Mouse (Mus musculus) ovary, postnatal 36 days (tissue): ENCODE measurements around the gene Mast3.

Experiments used
- DNase-seq: peaks from one replicate; pipeline ENCODE4 v3.0.0; 2022; ENCODE audit warnings: low spot score, mixed read lengths

Gene Mast3

DNA sequence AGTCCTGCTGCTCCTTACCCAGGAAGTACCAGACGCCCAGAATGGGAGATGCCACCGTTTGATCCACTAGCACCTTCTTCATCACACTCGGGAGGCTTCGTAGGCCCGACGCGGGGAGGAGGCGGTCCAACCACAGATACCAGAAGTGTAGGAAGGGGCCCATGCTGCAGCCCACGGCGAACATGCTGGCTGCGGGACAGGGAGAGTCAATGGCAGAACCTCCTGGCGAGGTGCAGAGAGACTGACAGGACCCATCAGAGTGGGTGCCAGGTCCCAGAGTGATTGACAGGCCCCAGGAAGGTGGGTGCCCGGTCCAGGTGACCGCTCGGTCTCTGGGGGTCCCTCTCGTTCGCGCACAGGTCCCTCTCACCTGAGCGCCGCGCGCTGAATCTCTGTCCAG is 44.5 kb downstream of the Mast3 start:
- DNase-seq, result no peak

DNA sequence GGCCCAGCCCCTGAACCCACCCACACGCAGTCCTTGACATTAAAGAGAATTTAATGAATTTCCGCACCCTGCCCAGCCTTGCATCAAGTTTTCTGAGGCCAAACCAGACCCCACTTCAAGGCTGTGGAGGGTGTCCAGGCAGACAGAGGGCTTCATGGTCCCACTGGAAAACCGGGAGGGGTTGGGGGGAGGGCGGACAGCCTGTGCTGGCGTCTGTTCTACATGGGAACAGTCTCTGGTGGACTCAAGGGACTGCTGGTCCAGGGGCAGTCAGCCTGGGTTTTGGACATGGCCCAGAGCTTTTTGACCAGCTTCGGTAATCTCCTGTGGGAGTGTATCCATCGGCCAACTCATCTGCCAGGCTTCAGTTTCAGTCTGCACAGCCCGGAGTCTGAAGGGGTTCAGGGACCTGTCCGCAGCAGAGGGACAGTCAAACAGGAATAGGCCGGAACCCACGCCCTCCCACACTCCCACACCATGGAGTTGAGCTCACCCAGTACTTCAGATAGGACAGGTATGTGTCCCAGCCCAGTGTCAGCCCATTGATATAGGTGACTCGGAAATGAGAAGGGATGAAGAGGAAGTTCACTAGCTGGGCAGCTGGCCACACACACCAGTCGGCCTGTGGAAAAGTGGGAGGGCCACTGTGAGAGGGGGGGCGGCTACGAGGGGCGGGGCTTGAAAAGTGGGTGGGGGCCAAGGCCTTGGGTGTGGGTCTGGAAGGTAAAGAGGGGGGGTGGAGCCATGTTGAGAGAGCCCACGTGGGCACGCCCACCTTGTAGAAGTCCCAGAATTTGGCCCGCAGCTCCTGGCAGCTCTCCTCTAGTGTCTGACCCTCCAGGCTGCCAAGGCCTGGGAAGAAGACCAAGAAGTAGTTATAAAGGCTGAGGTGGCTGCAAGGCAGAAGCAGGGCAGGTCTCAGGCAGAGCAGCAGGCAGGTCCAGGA is 46.0 kb downstream of the Mast3 start:
- DNase-seq, result peak; percentile 52

DNA sequence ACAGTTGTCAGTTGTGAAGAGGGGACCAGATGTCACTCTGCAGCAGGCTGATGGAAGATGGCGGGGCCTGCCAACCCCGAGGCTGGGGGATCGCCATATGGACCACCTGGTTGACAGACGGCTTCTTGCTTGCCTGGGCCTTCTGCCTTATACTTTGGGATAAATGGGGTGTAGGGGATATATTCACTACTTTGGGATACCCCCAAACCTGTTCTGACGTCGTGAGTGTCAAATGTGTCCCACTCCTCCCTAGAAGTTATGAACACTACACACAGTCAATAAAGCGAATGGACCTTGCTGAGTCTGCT is 46.6 kb downstream of the Mast3 start:
- DNase-seq, result peak; percentile 13

GRCm38 (mm10) chr8:70757523-70758307 is 47.1 kb downstream of the Mast3 start:
- DNase-seq, result peak; percentile 21

DNA sequence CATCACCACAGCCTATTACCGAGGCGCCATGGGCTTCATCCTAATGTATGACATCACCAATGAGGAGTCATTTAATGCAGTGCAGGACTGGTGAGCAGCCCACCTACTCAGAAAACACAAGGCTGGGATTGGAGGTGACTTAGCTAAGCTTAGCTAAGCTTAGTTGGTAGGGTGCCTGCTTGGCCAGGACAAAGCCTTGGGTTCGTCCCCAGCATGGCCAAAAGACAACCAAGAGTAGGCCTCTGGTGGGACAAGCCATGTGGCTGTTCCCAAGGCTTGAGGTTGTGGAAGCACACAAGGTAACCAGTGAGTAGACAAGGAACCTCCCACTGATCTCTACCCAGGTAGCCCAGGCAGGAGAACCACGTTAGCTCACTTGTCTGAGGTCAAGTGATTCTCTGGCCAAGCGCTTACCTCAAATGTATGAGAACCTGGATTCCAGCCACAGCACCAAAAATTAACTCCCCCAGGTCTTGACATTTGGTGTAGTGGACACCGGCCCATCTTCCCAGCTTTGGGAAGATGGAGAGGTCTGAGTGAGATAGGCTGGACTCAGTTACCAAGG is 48.3 kb downstream of the Mast3 start:
- peak; percentile 4 for DNase-seq

DNA sequence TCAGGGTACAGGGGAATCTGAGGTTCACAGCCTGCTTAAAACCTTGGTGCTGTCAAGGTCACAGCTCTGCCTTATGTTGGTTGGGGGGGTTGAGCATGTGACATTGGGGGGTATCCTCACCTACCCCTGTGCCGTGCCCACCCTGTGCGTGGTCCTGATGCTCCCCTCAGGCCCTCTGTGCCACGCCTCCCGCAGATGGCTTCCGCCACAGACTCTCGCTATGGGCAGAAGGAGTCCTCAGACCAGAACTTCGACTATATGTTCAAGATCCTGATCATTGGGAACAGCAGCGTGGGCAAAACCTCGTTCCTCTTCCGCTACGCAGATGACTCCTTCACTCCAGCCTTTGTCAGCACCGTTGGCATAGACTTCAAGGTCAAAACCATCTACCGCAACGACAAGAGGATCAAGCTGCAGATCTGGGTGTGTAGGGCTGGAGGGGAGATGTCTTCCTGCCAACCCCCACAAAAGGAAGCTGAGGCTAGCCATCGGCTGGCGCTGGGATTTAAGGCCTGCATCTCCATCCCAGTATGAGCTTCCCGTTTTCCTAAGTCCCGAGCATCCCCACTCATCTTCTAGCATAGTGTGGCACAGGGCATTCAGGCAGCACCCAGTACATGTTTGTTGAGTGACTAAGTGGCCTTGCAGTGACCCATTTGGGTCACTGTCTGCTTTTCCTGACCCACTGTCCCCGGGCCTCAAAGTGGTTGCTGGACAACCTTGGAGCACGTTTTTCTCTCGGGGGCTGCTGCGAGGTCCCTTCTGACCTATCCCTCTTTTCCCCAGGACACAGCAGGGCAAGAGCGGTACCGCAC is 49.0 kb downstream of the Mast3 start:
- peak; percentile 17 for DNase-seq

DNA sequence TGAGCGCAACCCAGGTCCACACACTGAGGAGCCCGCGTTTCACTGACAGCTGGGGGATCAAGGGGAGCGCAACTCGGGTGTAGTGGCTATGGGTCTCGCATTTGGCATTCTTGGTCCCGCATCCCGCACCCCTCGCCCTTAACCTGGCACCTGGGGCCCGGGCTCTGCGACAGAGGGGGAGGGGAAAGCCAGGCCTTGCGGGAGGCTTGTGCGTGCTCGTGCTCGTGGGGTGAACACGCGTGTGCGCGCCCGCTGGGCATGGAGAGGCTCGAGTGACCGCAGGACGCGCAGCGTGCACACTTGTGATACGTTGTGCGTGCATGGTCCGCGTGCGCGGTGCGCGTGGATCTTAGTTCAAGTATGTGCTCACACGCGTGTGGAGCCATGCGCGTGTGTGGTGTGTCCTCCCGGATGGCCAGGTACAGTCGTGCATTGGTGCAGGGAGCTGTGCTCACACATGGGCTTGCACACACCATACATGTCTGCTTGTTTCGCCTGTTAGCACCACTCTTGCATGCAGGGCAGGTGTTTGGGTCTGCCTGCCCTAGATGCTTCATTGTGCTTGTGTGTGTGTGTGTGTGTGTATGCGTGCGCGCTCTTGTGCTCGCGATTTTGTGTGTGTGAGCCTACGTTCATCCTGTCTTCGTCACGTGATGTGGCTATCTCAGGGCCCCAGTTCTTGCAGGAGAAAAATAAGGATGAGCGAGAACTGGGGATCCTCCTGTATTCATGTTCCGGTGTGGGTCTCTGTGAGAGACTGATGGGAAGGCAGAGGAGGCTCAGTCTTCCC is 49.8 kb downstream of the Mast3 start:
- peak; percentile 52 for DNase-seq

- DNase-seq, result peak; percentile 93
These were observed 50.6 kb downstream of the Mast3 start, which contains the start of gene Rab3a for GRCm38 (mm10) chr8:70754043-70754870. TSS of gene Rab3a (plus strand) at chr8:70754679.

DNA sequence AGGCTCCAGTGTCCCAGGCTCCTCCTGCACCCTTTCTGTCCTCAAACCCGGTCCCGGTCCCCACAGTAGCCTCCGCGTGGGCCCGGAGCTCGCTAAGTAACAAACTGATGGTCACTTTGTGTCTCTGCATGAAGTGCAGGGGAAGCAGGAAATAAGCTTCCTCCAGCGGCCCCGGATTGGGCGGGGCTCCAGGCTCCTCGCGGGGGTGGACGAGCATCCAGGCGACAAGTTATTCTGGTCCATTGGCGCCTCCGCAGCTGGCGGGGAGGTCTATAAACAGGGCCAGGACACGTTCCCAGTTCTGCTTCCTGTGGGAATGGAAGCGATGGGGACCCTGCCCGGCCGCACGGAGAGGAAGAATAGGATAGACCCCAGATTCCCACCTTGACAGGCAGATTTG is 51.7 kb downstream of the Mast3 start:
- DNase-seq, result peak; percentile 75

- peak; percentile 56 for DNase-seq
These were observed 52.7 kb downstream of the Mast3 start for GRCm38 (mm10) chr8:70752000-70752764.

DNA sequence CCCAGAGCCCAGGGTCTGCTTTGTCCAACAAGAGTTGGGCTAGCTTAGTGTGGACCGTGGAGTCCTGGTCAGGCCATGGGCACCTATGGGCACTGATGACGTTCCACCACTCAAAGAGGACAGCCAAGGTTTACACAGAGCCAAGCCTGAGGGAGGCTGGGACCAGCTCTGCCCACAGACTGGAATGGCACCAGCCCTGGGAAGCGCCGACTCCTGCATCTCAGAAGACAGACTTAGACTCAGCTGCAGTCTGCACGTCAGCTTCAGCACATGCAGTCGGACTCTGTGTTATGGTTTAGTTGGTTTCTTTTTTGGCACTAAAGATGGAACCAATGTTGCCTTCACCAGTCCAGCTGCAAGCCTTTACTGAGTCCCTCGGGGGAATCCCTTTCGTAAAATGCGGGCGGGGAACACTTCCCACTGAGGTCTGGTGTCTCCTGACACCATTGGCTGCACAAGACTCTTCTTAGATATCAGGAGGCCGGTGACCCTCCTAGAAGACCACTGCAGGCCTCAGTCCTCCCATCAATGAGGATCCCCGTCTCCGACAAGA is 54.6 kb downstream of the Mast3 start:
- DNase-seq, result peak; percentile 3

- DNase-seq, result peak; percentile 2
These were observed 55.7 kb downstream of the Mast3 start for GRCm38 (mm10) chr8:70749097-70749674.

DNA sequence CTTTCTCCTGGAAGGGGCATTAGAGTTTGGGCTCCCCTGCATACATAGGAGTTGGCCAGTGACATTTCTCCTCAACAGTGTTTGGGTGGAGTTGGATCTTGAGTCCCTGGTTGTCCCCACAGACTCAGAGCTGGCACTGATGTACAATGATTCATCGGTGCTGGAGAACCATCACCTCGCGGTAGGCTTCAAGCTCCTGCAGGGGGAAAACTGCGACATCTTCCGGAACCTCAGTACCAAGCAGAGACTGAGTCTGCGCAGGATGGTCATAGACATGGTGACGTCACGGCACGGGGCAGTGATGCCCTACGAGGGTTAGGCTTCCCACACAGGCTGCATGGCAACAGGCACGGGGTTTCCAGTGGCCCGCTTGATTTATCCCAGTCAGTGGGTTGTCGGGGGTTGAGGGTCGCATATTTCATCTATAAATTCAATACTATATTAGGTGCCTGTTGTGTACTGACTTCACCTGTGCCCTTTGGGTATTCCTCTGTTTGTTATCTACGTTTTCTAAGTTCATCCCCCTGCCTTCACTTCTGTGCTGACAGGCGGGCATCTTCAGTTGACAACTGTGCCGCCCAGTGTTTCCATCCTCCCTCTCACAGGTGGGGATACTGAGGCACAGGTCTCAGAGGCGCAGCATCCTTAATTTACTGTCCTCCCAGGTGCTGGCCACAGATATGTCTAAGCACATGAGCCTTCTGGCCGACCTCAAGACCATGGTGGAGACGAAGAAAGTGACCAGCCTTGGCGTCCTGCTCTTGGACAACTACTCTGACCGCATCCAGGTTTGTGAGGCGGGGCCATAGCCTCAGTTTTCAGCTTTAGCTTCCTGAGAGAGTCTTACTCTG is 56.4 kb downstream of the Mast3 start:
- DNase-seq, result peak; percentile 1

- DNase-seq, result no peak
These were observed 57.5 kb downstream of the Mast3 start for GRCm38 (mm10) chr8:70747211-70747890.

GRCm38 (mm10) chr8:70746676-70747075 is 58.2 kb downstream of the Mast3 start:
- DNase-seq, result no peak

DNA sequence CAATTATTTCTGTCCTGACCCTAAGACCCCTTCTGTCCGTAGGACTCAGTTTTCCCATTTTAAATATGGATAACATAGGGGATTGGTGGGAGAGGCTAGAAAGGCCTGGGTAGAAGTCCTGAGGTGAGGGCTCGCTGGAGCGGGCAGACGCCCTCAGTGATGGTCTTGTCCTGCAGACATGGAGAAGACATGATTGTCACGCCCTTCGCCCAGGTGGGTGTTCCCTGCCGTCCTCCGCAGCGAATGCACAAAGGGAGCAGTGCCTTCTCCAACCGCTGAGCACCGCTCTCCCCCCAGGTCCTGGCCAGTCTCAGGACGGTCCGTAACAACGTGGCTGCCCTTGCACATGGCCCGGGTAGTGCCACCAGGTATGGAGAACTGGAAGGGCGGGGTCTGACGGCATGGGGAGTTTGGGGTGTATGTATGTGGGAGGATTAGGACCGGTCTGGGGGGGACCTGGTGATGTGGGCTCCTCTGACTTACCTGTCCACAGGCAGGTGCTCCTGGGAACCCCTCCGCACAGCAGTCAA is 59.1 kb downstream of the Mast3 start:
- no peak for DNase-seq

DNA sequence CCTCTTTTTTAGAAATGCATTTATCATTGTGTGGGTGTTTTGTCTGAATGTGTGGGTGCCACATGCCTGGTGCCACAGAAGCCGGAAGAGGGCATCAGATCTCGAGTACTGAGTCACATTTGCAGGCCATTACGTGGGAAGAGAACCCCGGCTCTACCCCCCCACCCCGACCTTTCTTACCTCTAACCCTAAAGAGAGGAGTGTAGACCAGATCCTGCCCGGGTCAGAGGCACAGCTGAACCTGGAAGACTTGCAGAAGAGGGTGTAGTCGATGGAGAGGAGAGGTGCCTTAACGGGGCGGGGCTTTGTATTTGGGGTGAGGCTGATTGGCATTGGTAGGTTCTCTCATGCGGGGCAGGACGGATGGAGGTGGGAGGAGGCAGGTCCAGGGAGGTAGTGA is 60.0 kb downstream of the Mast3 start:
- no peak for DNase-seq
